Comparison of ENCODE assay signal across 27 mouse cellular contexts in genomic region chr2:44977051-44977450, GRCm38 (mm10). TPM values are rescaled to one million over a fixed set of nuclear protein-coding genes. Genes with fewer than 3 reads are reported as not detected.
A peak's percentile ranks its signal among the peaks of the same experiment; 100 is the strongest.
DNase-seq lines count a peak whose midpoint lies in the region; ATAC-seq and TF ChIP-seq lines count a peak whose summit lies in the region.
"Had no signal": no experiment of that assay in that cellular context is flagged by ENCODE, and none has a peak within 500 bp of the region (broad histone marks: within the 10 kb centered on the region; RNA-seq: fewer than 3 reads in every experiment).

No protein-coding gene starts in this region.

- DNase-seq in heart, adult 11 months: peak; percentile 88
- no peak for DNase-seq in heart, adult 2 months
- peak; percentile 72 for DNase-seq in kidney, postnatal 0 days (ENCODE audit: low spot score)
- DNase-seq in kidney, postnatal 14 days: no peak
- no peak for DNase-seq in Patski (ENCODE audit: low read depth, low spot score)
- no peak for DNase-seq in B cell, adult 2 months
- no peak for DNase-seq in left cerebral cortex, postnatal 36 days (ENCODE audit: low spot score in 2 of 2)
- DNase-seq: adrenal gland, adult 8-10 months; cerebellum, adult 11 months; cerebellum, adult 9-10 months; gastrocnemius, postnatal 14 days; kidney, adult 2 months; liver, postnatal 0 days; thymus, postnatal 4 days had no signal

- WGBS in heart, adult 2 months: 83% methylated on average over 3 of the region's 3 CpGs
- WGBS in kidney, postnatal 0 days: 17% methylated on average over 3 of the region's 3 CpGs

- H3K27ac ChIP-seq in heart, adult 2 months: no peak overlapping the region
- no peak overlapping the region for H3K27ac ChIP-seq in kidney, postnatal 0 days
- H3K27ac ChIP-seq: embryonic facial prominence, embryonic 13.5 days; forebrain, embryonic 13.5 days; hindbrain, embryonic 14.5 days; left cerebral cortex, adult 2 months; liver, embryonic 12.5 days; midbrain, embryonic 12.5 days; neural tube, embryonic 13.5 days had no signal

- TF ChIP-seq CTCF in heart, adult 2 months (IDR thresholded peaks at IDR 0.05): no peak
- TF ChIP-seq CTCF in kidney, postnatal 0 days (IDR thresholded peaks at IDR 0.05; ENCODE audit: low read depth): no peak
- TF ChIP-seq CTCF in Patski (IDR thresholded peaks at IDR 0.05): no peak

- CTCF ChIA-PET in Patski (lab: Charles Lee): interaction anchor here (2.3 to 2.4 kb wide), 2 partner anchors 9 to 11 kb away, joined by 5 to 6 read pairs; no protein-coding TSS in a partner anchor

- intact Hi-C loops in heart, adult 2 months (cut with DNase I): no loop called here
- intact Hi-C loops in left cerebral cortex, postnatal 36 days (cut with DNase I): loop anchor here (5.0 kb wide), 1 partner anchor 50 kb away; the partner anchor contains the start of gene Gtdc1

- no peaks in the 10 kb centered on the region; the same call in 1 of the 2 replicates for H3K4me1 ChIP-seq in heart, adult 2 months (ENCODE audit: control insufficient read depth, insufficient read depth, low read length)
- no peaks in the 10 kb centered on the region; the same call in 1 of the 2 replicates for H3K4me1 ChIP-seq in kidney, postnatal 0 days (replicated peaks; ENCODE audit: insufficient read depth, low read length)

- TF ChIP-seq EP300 in heart, adult 2 months (IDR thresholded peaks at IDR 0.05; ENCODE audit: insufficient read depth, low read depth, low read length): no peak

- TF ChIP-seq POLR2A in heart, adult 2 months (IDR thresholded peaks at IDR 0.05; ENCODE audit: insufficient read depth, low read depth, low read length): no peak
- no peak for TF ChIP-seq POLR2A in myocyte (IDR thresholded peaks at IDR 0.05; ENCODE audit: insufficient read length, low read depth)

- ATAC-seq in kidney, postnatal 0 days (replicated peaks; ENCODE audit: low FRiP score, low read depth): peak; percentile 51
- peak; percentile 49 for ATAC-seq in Patski
- ATAC-seq: forebrain, embryonic 13.5 days; inflammation-experienced regulatory T-cells, adult 6 months; liver, embryonic 12.5 days; liver, postnatal 0 days had no signal

- in situ Hi-C loops in Patski (cut with MboI; ENCODE audit: low pct_unique_long_range_greater_than_20kb): no loop called here

- H3K9ac ChIP-seq in heart, adult 2 months (ENCODE audit: low read depth, low read length): no peak overlapping the region
- no peak overlapping the region for H3K9ac ChIP-seq in kidney, postnatal 0 days (ENCODE audit: low read depth, low read length)
- H3K9ac ChIP-seq: embryonic facial prominence, embryonic 13.5 days; forebrain, embryonic 13.5 days; heart, embryonic 12.5 days; hindbrain, embryonic 14.5 days; liver, embryonic 12.5 days; liver, postnatal 0 days; midbrain, embryonic 12.5 days; neural tube, embryonic 13.5 days had no signal

- no peaks in the 10 kb centered on the region for H3K36me3 ChIP-seq in heart, adult 2 months (ENCODE audit: control insufficient read depth, insufficient read depth, low read length)
- H3K36me3 ChIP-seq in kidney, postnatal 0 days (ENCODE audit: insufficient read depth, low read length): no peaks in the 10 kb centered on the region
- no peaks in the 10 kb centered on the region for H3K36me3 ChIP-seq in myocyte (ENCODE audit: control insufficient read depth, insufficient read depth)
- H3K36me3 ChIP-seq: embryonic facial prominence, embryonic 13.5 days; G1E; heart, embryonic 12.5 days; liver, embryonic 12.5 days; midbrain, embryonic 12.5 days; neural tube, embryonic 13.5 days had no signal

- no peak overlapping the region for H3ac ChIP-seq in myocyte (ENCODE audit: control insufficient read depth, insufficient read length)

- POLR2A ChIA-PET in Patski (lab: Charles Lee): interaction anchor here (0.5 kb wide), 1 partner anchor 447 kb away, joined by 4 read pairs; no protein-coding TSS in a partner anchor

- no peaks in the 10 kb centered on the region for H3K79me2 ChIP-seq in heart, adult 2 months (replicated peaks; ENCODE audit: control insufficient read depth, insufficient read depth, low read length)
- no peaks in the 10 kb centered on the region for H3K79me2 ChIP-seq in myocyte (ENCODE audit: control insufficient read depth, insufficient read depth)

- H3K9me3 ChIP-seq in kidney, postnatal 0 days (replicated peaks; ENCODE audit: low read length): no peaks in the 10 kb centered on the region
- H3K9me3 ChIP-seq: embryonic facial prominence, embryonic 13.5 days; forebrain, embryonic 13.5 days; G1E; heart, embryonic 12.5 days; liver, embryonic 12.5 days; midbrain, embryonic 12.5 days; neural tube, embryonic 13.5 days had no signal

- no peak overlapping the region for H3K4me3 ChIP-seq in heart, adult 2 months
- no peak overlapping the region for H3K4me3 ChIP-seq in kidney, postnatal 0 days (replicated peaks; ENCODE audit: low read depth, low read length)
- no peak overlapping the region for H3K4me3 ChIP-seq in myocyte
- H3K4me3 ChIP-seq: embryonic facial prominence, embryonic 13.5 days; erythroblast, embryonic 14.5 days; forebrain, embryonic 13.5 days; heart, embryonic 12.5 days; left cerebral cortex, adult 2 months; liver, embryonic 12.5 days; megakaryocyte, embryonic 14.5 days; midbrain, embryonic 12.5 days; neural tube, embryonic 13.5 days had no signal

- H3K4me2 ChIP-seq in kidney, postnatal 0 days (ENCODE audit: low read length): no peak overlapping the region
- peak overlapping the region; percentile 92 for H3K4me2 ChIP-seq in myocyte (ENCODE audit: low read depth)
- H3K4me2 ChIP-seq: embryonic facial prominence, embryonic 13.5 days; forebrain, embryonic 13.5 days; heart, embryonic 12.5 days; hindbrain, embryonic 14.5 days; liver, embryonic 12.5 days; midbrain, embryonic 12.5 days; neural tube, embryonic 13.5 days had no signal

- H3K27me3 ChIP-seq in heart, adult 2 months (ENCODE audit: control insufficient read depth, insufficient read depth, low read length): no peaks in the 10 kb centered on the region
- H3K27me3 ChIP-seq in kidney, postnatal 0 days (ENCODE audit: insufficient read depth, low read length): no peaks in the 10 kb centered on the region
- H3K27me3 ChIP-seq in Patski (no peaks in the 10 kb centered on the region), myocyte (ENCODE audit: control insufficient read depth, insufficient read depth, insufficient read length) (no peaks in the 10 kb centered on the region)
- H3K27me3 ChIP-seq: embryonic facial prominence, embryonic 13.5 days; forebrain, embryonic 13.5 days; heart, embryonic 12.5 days; megakaryocyte, embryonic 14.5 days; midbrain, embryonic 12.5 days; neural tube, embryonic 13.5 days had no signal

TF ChIP-seq in myocyte, 11 proteins besides CTCF, POLR2A, EP300 and RAD21:
- TF ChIP-seq CEBPB (IDR thresholded peaks at IDR 0.05; ENCODE audit: insufficient read depth, poor library complexity, severe bottlenecking) (peak; percentile 77), MAX (IDR thresholded peaks at IDR 0.05; ENCODE audit: low read depth) (no peak)

RNA-seq across cellular contexts. Expression of gene Gtdc1, which starts 49.6 kb away (rescaled TPM):
- total RNA-seq in heart, adult 2 months (2021): 10 to 100 TPM; 16.5 to 17.7 TPM
- 6.2 and 10.5 TPM in 2 replicates for polyA plus RNA-seq in heart, adult 2 months (2012; rRNA removed)
- polyA plus RNA-seq in kidney, postnatal 0 days (2015; fragmentation: Nextera tagmentation; extraction: Ambion mirVana): 10.4 and 12.5 TPM in 2 replicates
- polyA plus RNA-seq in Patski (2021) (12.2 TPM), myocyte (2012; fragmentation: generic; extraction: Trizol) (4.9 TPM)
- total RNA-seq in left cerebral cortex, postnatal 36 days (2021): 10 to 100 TPM; 87.1 TPM

Comparison
In these comparisons a context has a peak if more than half of its experiments do, and no peak if none do; other contexts are left out.
1. DNase-seq: peak in heart, adult 11 months (single experiment) and kidney, postnatal 0 days (single experiment); none in heart, adult 2 months (0 of 2), kidney, postnatal 14 days (single experiment), Patski (single experiment), B cell, adult 2 months (0 of 2) and left cerebral cortex, postnatal 36 days (0 of 2).